7 mouse cellular contexts compared by ENCODE assay signal in the genomic region with DNA sequence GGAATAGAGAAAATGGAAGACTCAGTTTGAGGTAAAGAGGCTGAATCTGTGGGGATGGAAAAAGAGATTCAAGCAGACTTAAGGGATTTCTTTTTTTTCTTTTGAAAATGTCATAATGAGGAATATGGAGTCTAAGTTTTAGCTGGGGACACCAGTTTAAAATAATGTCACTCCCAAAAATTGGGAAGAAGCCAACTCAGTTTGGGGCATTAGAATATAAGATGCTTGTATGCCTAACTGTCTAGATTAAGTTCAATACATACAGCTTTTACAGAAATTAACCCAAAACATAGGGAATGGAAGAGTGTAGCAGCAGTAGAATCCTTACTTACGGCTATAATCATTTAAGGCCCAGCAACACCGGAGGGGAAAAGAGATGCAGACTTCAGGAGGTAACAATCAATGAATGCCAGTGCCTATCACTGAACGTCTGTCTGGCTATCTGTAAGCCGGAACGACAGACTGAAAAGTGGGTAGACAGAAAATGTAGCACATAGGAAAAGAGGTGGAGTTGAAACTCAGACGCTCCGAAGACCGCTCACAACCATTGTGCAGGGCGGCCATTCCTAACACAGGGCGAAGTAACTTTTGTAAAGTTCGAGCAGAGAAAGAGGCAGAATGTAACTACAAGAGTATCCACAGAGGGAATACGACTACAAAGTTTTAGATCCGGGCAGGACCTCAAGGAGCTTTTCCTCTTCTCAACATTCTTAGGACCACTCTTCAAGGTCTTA. TPM values are rescaled to one million over a fixed set of nuclear protein-coding genes. Genes with fewer than 3 reads are reported as not detected.
A peak's percentile ranks its signal among the peaks of the same experiment; 100 is the strongest.
DNase-seq lines count a peak whose midpoint lies in the region; ATAC-seq lines count a peak whose summit lies in the region.

No protein-coding gene starts in this region.

- no peaks in the 10 kb centered on the region for H3K27me3 ChIP-seq in limb, embryonic 11.5 days (ENCODE audit: control insufficient read depth, insufficient read depth, low read length)
- no peaks in the 10 kb centered on the region for H3K27me3 ChIP-seq in neural tube, embryonic 15.5 days (replicated peaks)

- intact Hi-C loops in left cerebral cortex, postnatal 36 days (cut with DNase I) = no loop called here

- H3K36me3 ChIP-seq in limb, embryonic 11.5 days (ENCODE audit: control insufficient read depth, insufficient read depth, low read length) = 0 out of 2 replicates have a peak, but pooled peaks cover 2% of the 10 kb centered on the region
- H3K36me3 ChIP-seq in neural tube, embryonic 15.5 days = no peaks in the 10 kb centered on the region

- peaks cover 8% of the 10 kb centered on the region for H3K4me1 ChIP-seq in limb, embryonic 11.5 days (ENCODE audit: control insufficient read depth, insufficient read depth, low read length)
- H3K4me1 ChIP-seq in neural tube, embryonic 15.5 days = peaks cover 33% of the 10 kb centered on the region

- no peaks in the 10 kb centered on the region for H3K9me3 ChIP-seq in limb, embryonic 11.5 days (ENCODE audit: control insufficient read depth, low read length)
- no peaks in the 10 kb centered on the region for H3K9me3 ChIP-seq in neural tube, embryonic 15.5 days (replicated peaks)

- H3K27ac ChIP-seq in limb, embryonic 11.5 days (replicated peaks; ENCODE audit: low read depth, low read length) = peak overlapping the region; percentile 88
- H3K27ac ChIP-seq in neural tube, embryonic 15.5 days (replicated peaks) = peak overlapping the region; percentile 73; the same call in 1 of the 2 replicates

- H3K4me2 ChIP-seq in limb, embryonic 11.5 days (ENCODE audit: low read depth, severe bottlenecking) = peak overlapping the region; percentile 69
- H3K4me2 ChIP-seq in neural tube, embryonic 15.5 days = peak overlapping the region; percentile 99

- H3K9ac ChIP-seq in limb, embryonic 11.5 days (ENCODE audit: low read length) = peak overlapping the region; percentile 91
- H3K9ac ChIP-seq in neural tube, embryonic 15.5 days (replicated peaks) = peak overlapping the region; percentile 52; the same call in 1 of the 2 replicates

- DNase-seq in thymus, postnatal 14 days = peak; percentile 13
- DNase-seq in thymus, postnatal 36 days = no peak
- peak; percentile 9 for DNase-seq in embryo, embryonic 11.5 days (ENCODE audit: low read depth, low spot score)
- peak; percentile 48 for DNase-seq in limb, embryonic 11.5 days (ENCODE audit: low spot score)
- DNase-seq in left cerebral cortex, postnatal 36 days (ENCODE audit: low spot score in 2 of 2) = no peak
- no peak for DNase-seq in urinary bladder, postnatal 10 days (ENCODE audit: low spot score)

- WGBS in limb, embryonic 11.5 days = 3% methylated on average over 13 of the region's 13 CpGs
- 2% methylated on average over 13 of the region's 13 CpGs for WGBS in neural tube, embryonic 15.5 days

- H3K4me3 ChIP-seq in limb, embryonic 11.5 days (ENCODE audit: low read depth, low read length) = peak overlapping the region; percentile 89
- peak overlapping the region; percentile 83 for H3K4me3 ChIP-seq in neural tube, embryonic 15.5 days (replicated peaks)

- no peak for ATAC-seq in limb, embryonic 11.5 days (ENCODE audit: insufficient number of reproducible peaks, low FRiP score, low TSS enrichment, low read depth)
- no peak for ATAC-seq in neural tube, embryonic 15.5 days (ENCODE audit: low FRiP score)

RNA-seq across cellular contexts. Expression of gene Dtl, which starts 1.3 kb away (rescaled TPM):
- polyA plus RNA-seq in limb, embryonic 11.5 days (2014; fragmentation: Nextera tagmentation; extraction: Ambion mirVana) = 84.2 and 92.2 TPM in 2 replicates
- polyA plus RNA-seq in neural tube, embryonic 15.5 days (2015; fragmentation: Nextera tagmentation; extraction: Ambion mirVana) = 5.4 and 16.3 TPM in 2 replicates
- total RNA-seq in left cerebral cortex, postnatal 36 days (2021) = 1 to 10 TPM; 6.3 to 7.6 TPM

RNA-seq across cellular contexts. Expression of gene Ints7, which starts 1.4 kb away (rescaled TPM):
- 63.0 and 76.0 TPM in 2 replicates for polyA plus RNA-seq in limb, embryonic 11.5 days (2014; fragmentation: Nextera tagmentation; extraction: Ambion mirVana)
- polyA plus RNA-seq in neural tube, embryonic 15.5 days (2015; fragmentation: Nextera tagmentation; extraction: Ambion mirVana) = 32.2 and 35.8 TPM in 2 replicates
- total RNA-seq in left cerebral cortex, postnatal 36 days (2021) = 10 to 100 TPM; 32.6 to 40.9 TPM

Comparison
In these comparisons a context has a peak if more than half of its experiments do, and no peak if none do; other contexts are left out.
1. DNase-seq: peak in thymus, postnatal 14 days (single experiment), embryo, embryonic 11.5 days (single experiment) and limb, embryonic 11.5 days (single experiment); none in thymus, postnatal 36 days (0 of 2), left cerebral cortex, postnatal 36 days (0 of 2) and urinary bladder, postnatal 10 days (single experiment).